Mouse (Mus musculus) thymus, postnatal 14 days (tissue): ENCODE results near the gene Ccdc172.

Experiments
- DNase-seq: peaks from one replicate; pipeline ENCODE4 v3.0.0; 2021

Ccdc172 gene

GRCm38 (mm10) chr19:58572429-58573071 lies 60.8 kb downstream of the Ccdc172 start:
- no peak for DNase-seq

GRCm38 (mm10) chr19:58573072-58573438 lies 61.3 kb downstream of the Ccdc172 start:
- no peak for DNase-seq

GRCm38 (mm10) chr19:58582018-58582417 lies 70.2 kb downstream of the Ccdc172 start:
- DNase-seq: no peak

DNA sequence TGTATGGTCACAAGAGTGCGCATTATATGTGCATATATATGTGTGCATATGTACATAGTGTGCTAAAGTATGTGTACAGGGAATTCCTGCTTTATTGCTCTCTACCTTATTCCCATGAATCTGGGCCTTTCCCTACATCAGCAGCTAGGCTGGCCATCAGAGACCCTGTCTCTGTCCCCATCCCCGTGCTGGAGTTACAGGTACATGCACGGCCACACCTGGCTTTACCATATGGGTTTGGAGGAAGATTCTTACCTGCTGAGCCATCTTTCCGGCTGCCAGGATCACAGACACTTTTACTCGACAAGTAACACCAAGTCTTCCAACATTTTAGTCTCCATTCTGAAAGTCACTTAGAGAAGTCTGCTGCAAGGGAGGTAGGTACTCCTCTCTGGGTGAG lies 71.2 kb downstream of the Ccdc172 start:
- no peak for DNase-seq

DNA sequence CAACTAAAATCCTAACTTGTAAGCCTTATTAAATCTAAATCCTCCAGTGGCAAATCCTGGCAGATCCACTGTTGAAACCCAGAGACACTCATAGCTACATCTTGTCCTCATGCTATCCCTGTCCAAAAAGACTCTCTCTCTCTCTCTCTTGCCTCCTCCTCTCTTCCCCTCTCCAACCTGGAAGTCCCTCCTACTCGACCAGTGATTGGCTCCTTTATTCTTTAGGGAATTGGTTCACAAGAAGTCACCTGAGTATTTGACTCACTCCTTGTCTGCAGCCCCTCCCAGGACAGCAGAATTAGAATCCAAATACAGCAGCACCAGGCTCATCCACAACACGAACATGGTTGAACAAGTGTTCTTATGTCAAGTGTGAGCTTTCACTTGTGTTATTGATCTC lies 74.3 kb downstream of the Ccdc172 start:
- no peak for DNase-seq

GRCm38 (mm10) chr19:58590251-58590936 lies 78.6 kb downstream of the Ccdc172 start:
- DNase-seq: no peak

- DNase-seq: no peak
These were observed 88.6 kb downstream of the Ccdc172 start for GRCm38 (mm10) chr19:58600381-58600780.
